In genomic region chr15:89277366-89277765, GRCm38 (mm10) we compare ENCODE assay signal across 33 mouse cellular contexts. TPM values are rescaled to one million over a fixed set of nuclear protein-coding genes. Genes with fewer than 3 reads are reported as not detected.
"Had no signal": no experiment of that assay in that cellular context is flagged by ENCODE, and none has a peak within 500 bp of the region (broad histone marks: within the 10 kb centered on the region; RNA-seq: fewer than 3 reads in every experiment).

No protein-coding gene starts in this region.

- DNase-seq: gastrocnemius, postnatal 14 days; gastrocnemius, postnatal 36 days; heart, adult 11 months; heart, adult 2 months; heart, postnatal 14 days; heart, postnatal 36 days; kidney, adult 11 months; kidney, adult 2 months; kidney, adult 9 months; kidney, postnatal 14 days; kidney, postnatal 36 days; layer of hippocampus, postnatal 36 days; liver; liver, embryonic 13.5 days; liver, postnatal 0 days had no signal

- H3K27ac ChIP-seq: heart, adult 2 months; heart, embryonic 13.5 days; heart, embryonic 15.5 days; hindbrain, embryonic 13.5 days; hindbrain, embryonic 15.5 days; hindbrain, postnatal 0 days; kidney, embryonic 15.5 days; kidney, postnatal 0 days; limb, embryonic 10.5 days; limb, embryonic 12.5 days; liver, embryonic 13.5 days; liver, embryonic 15.5 days had no signal

- H3K4me3 ChIP-seq: heart, adult 2 months; heart, embryonic 13.5 days; heart, embryonic 15.5 days; hindbrain, embryonic 13.5 days; hindbrain, embryonic 15.5 days; kidney, embryonic 15.5 days; limb, embryonic 10.5 days; limb, embryonic 12.5 days; liver, embryonic 13.5 days; liver, embryonic 15.5 days had no signal

RNA-seq across cellular contexts. Expression of gene Adm2, which starts 45.2 kb away (rescaled TPM):
- total RNA-seq: gastrocnemius, adult 8-10 months; gastrocnemius, postnatal 14 days; gastrocnemius, postnatal 36 days; heart, adult 2 months; heart, postnatal 14 days; heart, postnatal 36 days; hematopoietic stem cell, adult 5-6 weeks; hindbrain, postnatal 0 days; layer of hippocampus, adult 18-20 months; layer of hippocampus, postnatal 10 days; layer of hippocampus, postnatal 36 days; left cerebral cortex, adult 18-20 months; left cerebral cortex, adult 8-10 months; left cerebral cortex, postnatal 10 days; left cerebral cortex, postnatal 25 days had no signal

RNA-seq across cellular contexts. Expression of gene Miox, which starts 56.8 kb away (rescaled TPM):
- total RNA-seq: gastrocnemius, adult 8-10 months; gastrocnemius, postnatal 14 days; gastrocnemius, postnatal 36 days; heart, adult 2 months; heart, postnatal 14 days; heart, postnatal 36 days; hematopoietic stem cell, adult 5-6 weeks; hindbrain, postnatal 0 days; layer of hippocampus, adult 18-20 months; layer of hippocampus, postnatal 10 days; layer of hippocampus, postnatal 36 days; left cerebral cortex, adult 18-20 months; left cerebral cortex, adult 8-10 months; left cerebral cortex, postnatal 10 days; left cerebral cortex, postnatal 25 days had no signal
